Mouse (Mus musculus) c-Kit-negative CD71-positive TER-119-positive erythroid progenitor cells, embryonic 14.5 days (primary cell): ENCODE data around the gene Xlr5c.
"Not testable (repeated sequence)": the region's sequence is repeated elsewhere in the genome, so short reads cannot be mapped to it uniquely, and the experiment has no call there.

Experiments
- DNase-seq: peaks from one replicate; pipeline ENCODE4 v3.0.0-alpha.2; 2013; ENCODE audit warnings: low read depth, low spot score

The Xlr5c gene

DNA sequence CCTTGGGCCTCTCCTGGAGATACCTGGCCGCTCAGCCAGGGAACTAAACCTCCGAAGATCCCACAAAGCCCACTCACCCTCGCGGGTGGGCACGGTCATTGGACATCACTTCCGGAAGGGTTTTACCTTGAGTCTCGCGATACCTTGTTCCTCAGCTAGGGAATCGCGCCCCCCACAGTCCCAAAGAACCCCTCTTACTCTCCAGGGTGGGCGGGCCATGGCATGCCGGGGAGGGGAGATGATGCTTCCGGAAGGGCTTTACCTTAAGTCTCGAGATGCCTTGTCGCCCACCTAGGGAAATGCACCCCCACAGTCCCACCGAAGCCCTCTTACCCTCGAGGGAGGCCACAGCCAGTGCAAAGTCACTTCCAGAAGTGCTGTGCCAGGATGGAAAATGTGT is at the start of gene Xlr5c, which contains the start of gene Xlr5a:
Gene Xlr5c, minus strand, starts transcription at position 101 of the 400 bp plus-strand sequence.
Gene Xlr5a, minus strand, starts transcription at position 101 of the 400 bp plus-strand sequence.
- DNase-seq: not testable (repeated sequence)

DNA sequence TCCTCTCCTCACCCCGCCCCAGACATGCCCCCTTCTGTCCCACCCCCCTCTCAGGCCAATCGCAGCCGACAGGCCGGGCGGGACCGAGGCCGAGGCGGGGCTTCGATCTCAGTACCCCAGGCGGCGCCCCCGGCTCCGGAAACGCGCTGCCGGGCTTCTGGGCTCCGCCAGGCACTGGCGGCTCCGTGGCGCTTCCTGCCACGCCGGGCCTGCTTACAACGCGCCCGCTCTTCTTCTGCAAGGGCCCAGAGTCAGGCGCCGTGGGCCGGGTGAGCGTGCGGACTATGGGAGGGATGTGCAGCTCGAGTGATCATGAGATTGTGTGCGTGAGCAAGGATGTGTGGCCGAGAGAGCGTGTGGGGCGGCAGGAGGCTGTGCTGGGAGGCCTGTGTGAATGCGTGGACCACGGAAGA is 49.7 kb upstream of the Xlr5c start, which contains the start of gene Zfp275:
Gene Zfp275, plus strand, starts transcription at position 139 of the 413 bp plus-strand sequence.
- DNase-seq: no peak

DNA sequence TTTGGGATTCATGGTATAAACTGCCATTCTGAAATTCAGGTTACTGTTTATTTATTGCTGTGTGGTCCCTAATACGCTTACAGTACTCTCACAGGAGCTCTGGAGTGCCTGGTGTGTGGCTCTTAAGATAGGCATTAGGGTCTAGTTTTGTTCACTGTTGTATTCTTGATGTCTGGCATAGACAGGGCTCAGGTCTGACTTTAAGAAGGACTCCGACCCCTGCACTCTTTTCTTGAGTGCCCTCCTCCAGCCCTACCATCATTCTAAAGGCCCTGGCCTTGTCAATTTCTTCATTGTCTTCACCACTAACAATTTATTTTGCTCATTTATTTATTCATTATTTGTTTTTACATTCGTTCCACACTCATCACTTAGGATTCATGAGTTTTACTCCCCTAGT is 49.3 kb upstream of the Xlr5c start:
- DNase-seq: no peak

DNA sequence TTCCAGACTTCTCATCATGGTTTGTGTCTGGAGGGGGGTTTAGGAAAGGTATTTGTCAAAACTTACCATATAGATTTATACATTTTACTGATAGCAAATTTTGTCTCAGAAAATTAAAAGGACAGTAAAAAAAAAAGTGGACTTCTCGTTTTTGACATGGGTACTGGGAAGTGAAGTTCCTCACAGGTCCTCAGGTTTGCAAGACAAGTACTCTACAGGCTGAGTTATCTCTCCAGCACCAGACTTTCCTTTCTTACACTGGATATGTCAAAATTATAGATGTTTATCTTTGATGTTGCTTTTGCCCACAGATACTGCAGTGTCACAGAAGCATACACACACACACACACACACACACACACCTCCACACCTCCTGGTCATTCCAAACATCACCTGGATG is 48.7 kb upstream of the Xlr5c start:
- DNase-seq: no peak

DNA sequence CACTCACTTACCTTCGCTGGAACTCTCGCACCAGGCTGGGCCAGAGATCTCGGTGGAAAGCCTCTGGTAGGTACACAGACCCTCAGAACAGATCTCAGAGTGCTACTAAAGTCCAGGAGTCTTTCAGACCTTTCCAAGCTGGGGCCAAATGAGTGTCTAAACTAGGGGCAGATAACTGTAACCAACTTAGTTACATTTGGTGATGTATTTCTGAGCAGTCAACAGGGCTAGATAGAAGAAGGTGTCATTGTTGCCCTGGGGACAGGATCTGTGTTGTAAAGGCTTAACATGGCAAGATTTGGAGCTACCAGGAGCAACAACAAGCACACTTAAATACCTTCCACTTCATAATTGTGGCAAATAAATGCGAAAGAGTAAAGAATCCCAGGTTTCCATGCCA is 44.0 kb upstream of the Xlr5c start, which contains the start of gene Gm45015:
Gene Gm45015, minus strand, starts transcription at position 101 of the 400 bp plus-strand sequence.
- no peak for DNase-seq

DNA sequence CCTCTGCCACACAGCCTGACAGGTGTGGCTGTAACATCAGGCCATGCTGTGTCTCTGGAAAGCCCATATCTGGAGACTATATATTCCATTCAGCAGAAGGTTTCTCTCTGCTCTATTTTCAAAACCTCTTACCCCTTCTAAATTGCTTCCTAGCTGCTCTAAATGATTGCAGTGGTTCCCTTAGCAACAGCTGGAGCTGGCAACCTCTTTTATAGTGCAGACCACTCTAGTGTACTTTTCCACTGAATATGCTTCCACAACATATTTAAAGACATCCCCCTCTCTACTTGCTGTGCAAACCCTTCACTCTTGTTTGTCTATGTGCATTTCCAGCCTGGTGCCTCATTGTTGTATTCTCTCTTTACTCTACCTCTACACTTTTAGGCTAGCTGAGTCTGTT is 40.8 kb upstream of the Xlr5c start:
- no peak for DNase-seq

DNA sequence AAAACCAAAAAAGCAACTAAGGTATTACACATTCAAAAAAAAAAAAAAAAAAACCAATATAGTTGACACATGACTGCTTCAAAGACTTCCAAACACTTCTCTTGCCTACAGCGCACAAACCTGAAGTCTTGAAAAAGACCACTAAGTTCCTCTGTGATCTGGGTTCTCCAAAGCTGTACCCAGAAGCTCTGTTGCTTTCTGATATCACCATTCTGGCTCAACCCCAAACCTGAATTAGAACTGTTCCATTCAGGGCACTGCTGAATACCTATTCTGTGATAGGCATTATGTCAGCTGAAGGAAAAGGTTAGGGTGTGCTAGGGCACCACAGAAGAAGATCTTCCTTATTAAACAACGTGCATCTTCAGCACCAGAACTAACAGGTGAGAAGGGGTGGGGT is 34.4 kb upstream of the Xlr5c start:
- no peak for DNase-seq

DNA sequence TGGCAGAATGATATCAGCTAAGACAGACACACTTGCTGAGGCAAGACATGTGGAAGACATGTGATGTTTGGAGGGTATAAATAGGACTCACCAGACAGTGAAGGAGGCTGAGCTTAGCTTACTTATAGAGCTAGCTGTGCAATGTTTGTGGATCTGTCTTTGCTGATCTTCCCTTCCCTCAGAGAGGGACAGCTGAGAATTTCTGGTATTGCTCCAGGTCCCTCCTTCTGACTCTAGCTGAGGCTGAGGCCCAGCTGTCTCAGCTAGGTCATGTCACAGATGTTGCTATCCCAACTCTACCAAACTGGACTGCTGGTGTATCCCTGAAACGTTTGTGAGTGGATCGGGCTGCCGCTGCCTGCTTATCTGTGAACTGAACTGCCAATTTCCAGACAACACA is 28.3 kb upstream of the Xlr5c start:
- DNase-seq: no peak

DNA sequence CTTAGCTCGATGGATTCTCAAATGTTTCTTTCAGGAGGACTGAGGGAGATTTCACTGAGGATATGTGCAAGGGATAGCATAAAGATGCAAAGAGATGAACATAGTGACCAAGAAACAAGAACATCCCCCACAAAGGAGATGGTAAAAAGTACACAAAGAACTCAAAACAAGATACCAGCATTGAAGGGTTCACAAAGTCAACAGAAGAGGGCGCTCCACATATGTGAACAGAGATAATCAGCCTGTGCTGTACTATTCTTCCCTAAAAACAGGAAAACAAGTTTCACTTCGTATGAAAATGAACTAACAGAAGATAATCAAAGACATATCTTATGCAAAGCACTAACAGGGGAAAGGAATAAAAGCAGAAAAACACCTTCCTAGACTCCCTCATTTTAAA is 19.7 kb upstream of the Xlr5c start:
- DNase-seq: no peak

DNA sequence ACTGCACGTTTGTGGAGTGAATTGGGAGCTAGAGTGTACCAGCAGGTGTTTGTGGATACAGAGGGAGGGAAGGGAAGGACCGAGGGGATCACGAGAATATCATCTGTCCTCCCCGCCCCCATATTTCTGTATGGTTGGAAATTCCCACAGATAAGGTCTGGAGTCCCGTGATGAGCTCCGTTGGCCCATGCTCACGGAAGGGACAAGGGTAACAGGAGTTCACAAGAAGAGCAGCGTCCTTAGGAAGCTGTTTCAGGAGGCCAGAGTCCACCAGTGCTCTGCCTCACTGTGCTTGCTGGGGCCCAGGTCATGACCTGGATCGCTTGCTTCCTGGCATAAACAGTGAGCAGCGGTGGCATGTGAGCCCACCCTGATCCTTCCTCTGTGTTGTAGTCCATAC is 3.0 kb upstream of the Xlr5c start:
- DNase-seq: not testable (repeated sequence)

DNA sequence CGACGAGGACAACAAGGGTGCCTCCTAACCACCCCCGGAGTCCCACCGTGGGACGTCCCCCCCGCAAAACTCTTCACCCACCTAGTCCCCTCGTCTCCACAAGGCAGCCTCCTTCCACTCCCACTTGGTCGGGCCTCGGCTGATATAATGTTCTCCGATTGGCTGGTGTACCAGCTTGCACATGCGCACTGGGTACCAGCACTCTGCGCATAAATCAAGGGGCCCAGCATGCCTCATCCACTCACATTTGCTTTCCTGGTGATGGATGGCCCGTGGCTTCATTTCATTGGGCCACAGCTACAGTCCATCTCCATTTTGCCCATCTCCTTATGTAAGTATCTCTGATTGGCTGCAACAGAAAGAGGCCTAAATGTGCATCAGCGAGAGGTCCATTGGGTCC is 27.5 kb downstream of the Xlr5c start, which contains the start of gene Xlr3c:
Gene Xlr3c, minus strand, starts transcription at position 121 of the 400 bp plus-strand sequence.
- not testable (repeated sequence) for DNase-seq

DNA sequence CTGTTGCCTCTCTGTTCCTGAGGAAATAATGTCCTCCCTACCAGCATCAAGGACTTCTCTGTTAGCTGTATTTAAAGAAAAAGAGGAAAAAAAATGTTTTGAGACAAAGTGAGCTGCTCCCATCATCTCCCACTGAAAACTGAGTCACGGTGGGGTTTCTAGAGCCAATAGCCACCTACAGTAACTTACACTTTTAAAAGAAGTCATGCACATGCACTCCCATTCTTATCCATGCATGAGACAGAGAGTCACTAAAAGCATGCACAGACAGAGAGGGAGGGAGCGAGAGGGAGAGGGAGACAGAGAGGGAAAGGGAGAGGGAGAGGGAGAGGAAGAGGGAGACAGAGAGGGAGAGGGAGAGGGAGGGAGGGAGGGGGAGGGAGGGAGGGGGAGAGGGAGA is 30.3 kb downstream of the Xlr5c start:
- DNase-seq: not testable (repeated sequence)

DNA sequence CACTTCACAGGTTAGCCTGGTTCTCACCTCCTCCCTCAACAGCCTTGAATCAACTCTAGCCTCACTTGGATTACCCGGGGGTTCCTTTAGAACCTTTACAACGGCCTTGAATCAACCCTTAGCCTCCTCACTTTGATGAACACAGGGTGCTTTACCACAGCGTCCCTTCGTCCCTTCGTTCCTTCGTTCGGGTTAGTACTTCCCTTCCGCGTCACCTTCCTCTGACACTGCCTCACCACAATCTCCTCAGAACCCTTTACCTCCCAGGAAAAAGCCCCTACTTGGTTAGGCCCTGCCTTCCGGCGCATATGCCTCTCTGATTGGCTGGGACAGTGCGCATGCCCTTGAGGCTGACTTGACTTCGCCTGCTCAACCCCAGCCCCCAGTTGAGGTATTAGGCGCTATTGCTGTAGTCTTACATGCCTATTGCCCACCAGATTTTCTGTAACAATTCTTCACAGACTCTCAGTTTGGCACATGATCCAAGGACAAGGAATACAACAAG is 49.9 kb downstream of the Xlr5c start, which contains the start of gene Xlr4c:
Gene Xlr4c, minus strand, starts transcription at position 310 of the 505 bp plus-strand sequence.
- DNase-seq: not testable (repeated sequence)
